25 mouse cellular contexts compared by ENCODE assay signal in genomic region chr10:94938320-94938719, GRCm38 (mm10). TPM values are rescaled to one million over a fixed set of nuclear protein-coding genes. Genes with fewer than 3 reads are reported as not detected.
DNase-seq lines count a peak whose midpoint lies in the region; ATAC-seq and TF ChIP-seq lines count a peak whose summit lies in the region.
"Had no signal": no experiment of that assay in that cellular context is flagged by ENCODE, and none has a peak within 500 bp of the region (broad histone marks: within the 10 kb centered on the region; RNA-seq: fewer than 3 reads in every experiment).

No protein-coding gene starts in this region.

- no peak for ATAC-seq in megakaryocyte, adult 5-6 weeks (ENCODE audit: poor library complexity, severe bottlenecking)
- 0 out of 2 replicates have a peak, but pooled peaks have one; percentile 21 for ATAC-seq in liver, embryonic 11.5 days (replicated peaks; ENCODE audit: low FRiP score)
- peak; percentile 61; the same call in 1 of the 2 replicates for ATAC-seq in liver, embryonic 14.5 days (ENCODE audit: insufficient read depth)
- ATAC-seq in liver, postnatal 0 days: peak; percentile 45; the same call in 1 of the 2 replicates
- ATAC-seq: forebrain, embryonic 15.5 days; hindbrain, embryonic 16.5 days; Patski had no signal

- H3K9ac ChIP-seq in liver, embryonic 11.5 days (ENCODE audit: low read depth, low read length): no peak overlapping the region
- H3K9ac ChIP-seq in liver, embryonic 14.5 days (replicated peaks): no peak overlapping the region
- no peak overlapping the region for H3K9ac ChIP-seq in liver, postnatal 0 days (replicated peaks)
- H3K9ac ChIP-seq: forebrain, embryonic 12.5 days; forebrain, embryonic 15.5 days; heart, embryonic 12.5 days; heart, embryonic 15.5 days; hindbrain, embryonic 13.5 days had no signal

- no peak overlapping the region for H3K27ac ChIP-seq in liver, embryonic 11.5 days (ENCODE audit: low read depth, low read length)
- H3K27ac ChIP-seq in liver, embryonic 14.5 days: no peak overlapping the region
- H3K27ac ChIP-seq in liver, postnatal 0 days (ENCODE audit: low read depth): no peak overlapping the region
- H3K27ac ChIP-seq: forebrain, embryonic 12.5 days; forebrain, embryonic 15.5 days; heart, embryonic 15.5 days; hindbrain, embryonic 10.5 days; hindbrain, embryonic 13.5 days had no signal

- TF ChIP-seq EP300 in liver, embryonic 14.5 days (IDR thresholded peaks at IDR 0.05; ENCODE audit: low read depth): 0 out of 2 replicates have a peak, but pooled peaks have one; percentile 10
- TF ChIP-seq EP300 in liver, postnatal 0 days (IDR thresholded peaks at IDR 0.05; ENCODE audit: low read depth): no peak

- H3K9me3 ChIP-seq in megakaryocyte, embryonic 14.5 days: no peaks in the 10 kb centered on the region
- no peaks in the 10 kb centered on the region for H3K9me3 ChIP-seq in liver, embryonic 11.5 days (ENCODE audit: control insufficient read depth, low read length)
- no peaks in the 10 kb centered on the region for H3K9me3 ChIP-seq in liver, embryonic 14.5 days (ENCODE audit: control insufficient read depth, low read length)
- no peaks in the 10 kb centered on the region for H3K9me3 ChIP-seq in liver, postnatal 0 days (ENCODE audit: low read length)
- H3K9me3 ChIP-seq: forebrain, embryonic 12.5 days; forebrain, embryonic 15.5 days; heart, embryonic 12.5 days; heart, embryonic 15.5 days; hindbrain, embryonic 10.5 days; hindbrain, embryonic 13.5 days had no signal

- TF ChIP-seq CTCF in liver, embryonic 14.5 days (IDR thresholded peaks at IDR 0.05; ENCODE audit: low read depth): peak; percentile 20; the same call in 1 of the 2 replicates
- TF ChIP-seq CTCF in liver, postnatal 0 days (IDR thresholded peaks at IDR 0.05; ENCODE audit: low read depth): no peak; the same call in 1 of the 2 replicates

- DNase-seq in liver, embryonic 11.5 days (ENCODE audit: low spot score): no peak
- DNase-seq in liver, embryonic 14.5 days (ENCODE audit: low read depth in 3 of 3, low spot score in 3 of 3): no peak
- no peak for DNase-seq in liver, postnatal 0 days
- DNase-seq in natural killer cell, adult 2 months (ENCODE audit: low spot score in 2 of 2): no peak
- DNase-seq in thymus, postnatal 14 days: no peak
- no peak for DNase-seq in adrenal gland, postnatal 36 days
- DNase-seq: adrenal gland, postnatal 10 days; cerebellum, adult 11-12 months; cerebellum, adult 8-10 months; cerebellum, postnatal 10 days; cerebellum, postnatal 36 days; gastrocnemius, postnatal 25 days; heart, adult 18-20 months; heart, postnatal 10 days; heart, postnatal 36 days had no signal

- H3K27me3 ChIP-seq in megakaryocyte, embryonic 14.5 days (replicated peaks): no peaks in the 10 kb centered on the region
- peaks cover 2% of the 10 kb centered on the region; the same call in 1 of the 2 replicates for H3K27me3 ChIP-seq in liver, embryonic 11.5 days (replicated peaks; ENCODE audit: control insufficient read depth, insufficient read depth, low read length)
- H3K27me3 ChIP-seq in liver, embryonic 14.5 days (ENCODE audit: control insufficient read depth, insufficient read depth, low read length): peaks cover 13% of the 10 kb centered on the region
- peaks cover 14% of the 10 kb centered on the region for H3K27me3 ChIP-seq in liver, postnatal 0 days (ENCODE audit: insufficient read depth, low read length)
- H3K27me3 ChIP-seq: forebrain, embryonic 15.5 days had no signal

- H3K4me3 ChIP-seq in megakaryocyte, embryonic 14.5 days (replicated peaks): peak overlapping the region; percentile 54
- no peak overlapping the region for H3K4me3 ChIP-seq in liver, embryonic 11.5 days (ENCODE audit: low read depth, low read length)
- no peak overlapping the region for H3K4me3 ChIP-seq in liver, embryonic 14.5 days (ENCODE audit: insufficient read depth in 1 of 2, low read depth in 2 of 2, low read length in 2 of 2)
- no peak overlapping the region for H3K4me3 ChIP-seq in liver, postnatal 0 days (ENCODE audit: low read depth, low read length)
- H3K4me3 ChIP-seq: forebrain, embryonic 12.5 days; forebrain, embryonic 15.5 days; heart, embryonic 12.5 days; heart, embryonic 15.5 days; hindbrain, embryonic 10.5 days; hindbrain, embryonic 13.5 days had no signal

- peaks cover 87% of the 10 kb centered on the region for H3K4me1 ChIP-seq in megakaryocyte, embryonic 14.5 days
- H3K4me1 ChIP-seq in liver, embryonic 11.5 days (replicated peaks; ENCODE audit: control insufficient read depth, insufficient read depth, low read length): peaks cover 48% of the 10 kb centered on the region
- peaks cover 28 to 50% of the 10 kb centered on the region in 2 experiments for H3K4me1 ChIP-seq in liver, embryonic 14.5 days (replicated peaks; ENCODE audit: control insufficient read depth in 2 of 2, insufficient read depth in 2 of 2, low read length in 1 of 2)
- peaks cover 43% of the 10 kb centered on the region for H3K4me1 ChIP-seq in liver, postnatal 0 days (ENCODE audit: insufficient read depth)

- 73% methylated on average over 6 of the region's 6 CpGs for WGBS in liver, embryonic 11.5 days
- WGBS in liver, embryonic 14.5 days (ENCODE audit: insufficient replicate concordance): 47% methylated on average over 6 of the region's 6 CpGs
- WGBS in liver, postnatal 0 days (ENCODE audit: insufficient replicate concordance): 63% methylated on average over 6 of the region's 6 CpGs

- no peak overlapping the region for H3K4me2 ChIP-seq in liver, embryonic 11.5 days
- H3K4me2 ChIP-seq in liver, embryonic 14.5 days (ENCODE audit: low read depth): no peak overlapping the region
- H3K4me2 ChIP-seq in liver, postnatal 0 days (ENCODE audit: low read depth, low read length): no peak overlapping the region
- H3K4me2 ChIP-seq: forebrain, embryonic 12.5 days; forebrain, embryonic 15.5 days; heart, embryonic 12.5 days; heart, embryonic 15.5 days; hindbrain, embryonic 13.5 days had no signal

- H3K36me3 ChIP-seq in megakaryocyte, embryonic 14.5 days (replicated peaks; ENCODE audit: low read length): peaks cover 60% of the 10 kb centered on the region
- H3K36me3 ChIP-seq in liver, embryonic 11.5 days (ENCODE audit: control insufficient read depth, insufficient read depth, low read length): no peaks in the 10 kb centered on the region
- no peaks in the 10 kb centered on the region for H3K36me3 ChIP-seq in liver, embryonic 14.5 days (replicated peaks; ENCODE audit: control insufficient read depth, insufficient read depth, low read depth)
- H3K36me3 ChIP-seq in liver, postnatal 0 days (replicated peaks; ENCODE audit: insufficient read depth, low read length): no peaks in the 10 kb centered on the region
- H3K36me3 ChIP-seq: forebrain, embryonic 12.5 days; forebrain, embryonic 15.5 days; heart, embryonic 12.5 days; heart, embryonic 15.5 days; hindbrain, embryonic 10.5 days; hindbrain, embryonic 13.5 days had no signal

RNA-seq across cellular contexts. Expression of gene Plxnc1, which starts 6.3 kb away (rescaled TPM):
- polyA plus RNA-seq in megakaryocyte, embryonic 14.5 days (2012; ENCODE audit: insufficient read depth, low replicate concordance): 3.7 and 6.1 TPM in 2 replicates
- 38.6 and 47.9 TPM in 2 replicates for total RNA-seq in megakaryocyte, adult 5-6 weeks (2015)
- 29.9 and 33.5 TPM in 2 replicates for total RNA-seq in megakaryocyte, adult 5-6 weeks (2017)
- 5.3 and 6.0 TPM in 2 replicates for polyA plus RNA-seq in liver, embryonic 11.5 days (2014; fragmentation: Nextera tagmentation; extraction: Ambion mirVana)
- polyA plus RNA-seq in liver, embryonic 14.5 days (2012; rRNA removed): 1.4 and 2.0 TPM in 2 replicates
- 2.1 and 2.5 TPM in 2 replicates for polyA plus RNA-seq in liver, embryonic 14.5 days (2014; fragmentation: Nextera tagmentation; extraction: Ambion mirVana)
- polyA plus RNA-seq in liver, postnatal 0 days (2015; fragmentation: Nextera tagmentation; extraction: Ambion mirVana): 2.7 and 2.8 TPM in 2 replicates
- total RNA-seq in adrenal gland, postnatal 36 days (2021): 1 to 10 TPM; 2.1 to 9.0 TPM
